Mouse (Mus musculus): ENCODE measurements around the gene Agk. TPM values are rescaled to one million over a fixed set of nuclear protein-coding genes. Genes with fewer than 3 reads are reported as not detected.

Agk gene
- polyA plus RNA-seq, 1 experiment from 2014 or later = 64.0 TPM

DNA sequence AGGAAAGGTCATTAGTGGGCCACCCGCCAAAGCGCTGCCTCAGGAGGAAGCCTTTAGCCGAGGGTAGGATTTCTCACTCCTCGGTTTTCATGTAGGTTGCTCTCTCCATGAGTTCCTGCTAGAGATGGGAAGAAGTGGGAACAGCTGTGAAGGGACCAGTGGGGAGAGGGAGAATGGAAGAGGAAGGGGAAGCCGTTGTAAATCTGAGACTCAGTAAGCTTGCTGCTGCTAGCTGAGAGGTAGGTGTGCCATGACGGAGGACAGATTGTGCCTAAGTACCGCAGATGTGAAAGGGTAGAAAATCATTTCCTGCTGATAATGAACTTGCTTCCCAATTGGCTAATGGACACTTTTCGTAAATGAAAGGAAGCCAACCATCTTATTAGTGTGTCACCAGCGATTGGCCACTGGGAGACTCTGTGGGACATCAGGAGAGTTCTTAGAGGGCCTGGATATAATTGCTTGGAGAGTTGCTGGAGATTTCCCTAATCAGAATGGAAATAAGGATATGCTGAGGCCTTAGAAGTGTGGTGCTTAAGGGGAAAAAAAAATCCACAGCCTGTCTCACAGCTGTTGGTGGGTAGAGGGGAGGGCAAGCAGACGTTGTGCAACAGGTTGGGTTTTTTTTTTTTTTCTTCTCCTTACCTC is 118.4 kb downstream of the Agk start:
- Histone ChIP-seq H3K36me3 (ENCODE audit: control insufficient read depth, insufficient read depth) (no peaks in the 10 kb centered on the region), H3K27ac (ENCODE audit: low read length) (no peak overlapping the region), H3K9ac (replicated peaks; ENCODE audit: low read depth, low read length) (no peak overlapping the region), H3K4me2 (ENCODE audit: low read length) (no peak overlapping the region), H3K4me1 (replicated peaks; ENCODE audit: control insufficient read depth, insufficient read depth, low read length) (peaks cover 18% of the 10 kb centered on the region), H3K4me3 (replicated peaks; ENCODE audit: low read length) (no peak overlapping the region), H3K9me3 (ENCODE audit: control insufficient read depth, low read length) (no peaks in the 10 kb centered on the region), H3K27me3 (replicated peaks; ENCODE audit: control insufficient read depth, insufficient read depth, low read length) (0 out of 2 replicates have a peak, but pooled peaks cover 3% of the 10 kb centered on the region)
- WGBS = 30% methylated on average over 10 of the region's 10 CpGs
- no peak for ATAC-seq

Other genes starting within 250 kb of the Agk start
- 43.2 and 50.4 TPM in 2 replicates for gene E330009J07Rik, start 111.0 kb downstream of the Agk start, polyA plus RNA-seq (2015; fragmentation: Nextera tagmentation; extraction: Ambion mirVana)
- 0.10 and 0.55 TPM in 2 replicates for gene Wee2, start 113.9 kb downstream of the Agk start, polyA plus RNA-seq (2015; fragmentation: Nextera tagmentation; extraction: Ambion mirVana)
- 129 and 134 TPM in 2 replicates for gene Ssbp1, start 146.2 kb downstream of the Agk start, polyA plus RNA-seq (2015; fragmentation: Nextera tagmentation; extraction: Ambion mirVana)
- gene Tas2r137, start 166.1 kb downstream of the Agk start, polyA plus RNA-seq (2015; fragmentation: Nextera tagmentation; extraction: Ambion mirVana) = not detected in 2 replicates
- not detected in 2 replicates for gene Tas2r108, start 168.4 kb downstream of the Agk start, polyA plus RNA-seq (2015; fragmentation: Nextera tagmentation; extraction: Ambion mirVana)
- gene Prss37, start 194.3 kb downstream of the Agk start, polyA plus RNA-seq (2015; fragmentation: Nextera tagmentation; extraction: Ambion mirVana) = not detected in 2 replicates
- 0.08 and 0.17 TPM in 2 replicates for gene Olfr461, start 229.9 kb downstream of the Agk start, polyA plus RNA-seq (2015; fragmentation: Nextera tagmentation; extraction: Ambion mirVana)
- not detected in 2 replicates for gene Olfr460, start 244.3 kb downstream of the Agk start, polyA plus RNA-seq (2015; fragmentation: Nextera tagmentation; extraction: Ambion mirVana)